Mouse (Mus musculus) C2C12 (cell line): ENCODE data around the gene Cnpy1.

Experiments
- CTCF ChIP-seq: IDR thresholded peaks from one replicate; pipeline ENCODE4 v1.5.1; 2011; ENCODE audit not compliant: control insufficient read depth, insufficient read depth, insufficient read length
- MAX ChIP-seq: IDR thresholded peaks from one replicate; pipeline ENCODE4 v1.6.1; 2011; ENCODE audit warnings: mild to moderate bottlenecking, control low read depth
- MYOD1 ChIP-seq: IDR thresholded peaks from one replicate; pipeline ENCODE4 v1.6.1; 2011; ENCODE audit warnings: low read depth; ENCODE audit not compliant: control insufficient read depth, insufficient read length
- USF1 ChIP-seq: IDR thresholded peaks from one replicate; pipeline ENCODE4 v1.6.1; 2011; ENCODE audit warnings: low read depth, mild to moderate bottlenecking, control low read depth, moderate library complexity

- TF ChIP-seq MYOD1 = no peak
- TF ChIP-seq CTCF = no peak
- TF ChIP-seq MAX = no peak
- TF ChIP-seq USF1 = no peak
Measured at GRCm38 (mm10) chr5:28159072-28159458, 86.5 kb downstream of the Cnpy1 start.
